Mouse (Mus musculus) kidney, adult 2 months (tissue): ENCODE measurements around the gene Plekha5.

Experiments used
- CTCF ChIP-seq: fragments of 200-500 bp; conservative IDR thresholded peaks from 2 replicates; pipeline ENCODE4 v1.5.1; 2011; ENCODE audit warnings: low read depth, mild to moderate bottlenecking, control low read depth, low read length, moderate library complexity, mixed read lengths; ENCODE audit not compliant: insufficient read depth, insufficient read length
- POLR2A ChIP-seq: fragments of 200-500 bp; IDR thresholded peaks from one replicate; pipeline ENCODE4 v1.6.1; 2011; ENCODE audit warnings: low read depth, low read length, control low read depth

DNA sequence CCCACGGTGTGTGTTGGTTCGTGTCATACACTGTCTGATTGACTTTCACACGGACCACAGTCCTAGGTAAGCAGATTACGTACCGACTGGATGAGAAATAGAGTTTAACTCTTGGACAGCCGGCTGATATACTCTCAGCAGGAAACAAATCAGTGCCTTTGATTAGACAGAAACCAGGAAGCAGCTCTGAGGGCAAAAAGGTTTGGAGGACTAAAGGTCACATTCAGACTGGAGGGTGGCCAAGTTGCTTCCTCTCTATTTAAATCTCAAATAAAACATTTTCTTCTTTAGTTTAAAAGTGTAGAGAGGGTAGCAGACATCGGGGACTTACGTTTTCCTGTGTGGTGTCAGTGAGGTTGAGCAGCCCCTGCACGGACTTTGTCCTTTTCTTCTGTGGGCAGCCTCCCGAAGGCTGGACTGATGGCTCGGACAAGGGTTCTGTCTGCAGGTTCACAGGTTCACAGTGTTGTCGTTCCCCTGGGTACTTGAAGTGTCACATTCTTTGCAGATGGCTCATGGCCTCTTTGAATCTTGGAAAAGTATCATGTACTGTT is 122.9 kb downstream of the Plekha5 start:
- TF ChIP-seq CTCF (no peak), POLR2A (no peak)
